Comparison of ENCODE assay signal across 10 mouse cellular contexts in the genomic region with DNA sequence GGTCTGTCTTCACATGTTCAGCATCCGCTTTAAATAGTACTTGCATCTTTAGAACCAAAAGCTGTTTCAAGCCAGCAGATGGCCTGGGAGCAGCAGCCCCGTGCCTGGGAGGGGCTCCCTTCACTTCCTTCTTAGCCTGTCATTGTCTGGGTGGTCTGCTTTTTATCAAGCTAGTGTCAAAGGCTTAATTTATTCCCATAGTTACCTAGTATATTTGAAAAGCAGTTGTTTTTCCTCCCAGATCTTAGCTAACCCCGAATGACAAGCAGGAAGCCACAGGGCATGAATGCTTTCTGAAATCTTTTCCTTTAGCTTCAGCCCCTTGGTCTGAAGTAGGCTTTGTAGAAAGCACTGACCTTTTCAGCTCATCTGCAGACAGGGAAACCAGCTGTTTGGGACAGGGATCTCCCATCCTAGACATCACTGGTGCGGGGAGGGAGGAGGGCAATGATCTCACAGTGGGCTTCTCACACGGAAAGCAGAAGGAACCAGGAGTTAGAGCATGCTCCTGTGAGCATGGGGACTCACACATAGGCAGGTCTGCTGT. TPM values are rescaled to one million over a fixed set of nuclear protein-coding genes. Genes with fewer than 3 reads are reported as not detected.
DNase-seq lines count a peak whose midpoint lies in the region; ATAC-seq lines count a peak whose summit lies in the region.
"Had no signal": no experiment of that assay in that cellular context is flagged by ENCODE, and none has a peak within 500 bp of the region (broad histone marks: within the 10 kb centered on the region; RNA-seq: fewer than 3 reads in every experiment).

No protein-coding gene starts in this region.

- peaks cover 36% of the 10 kb centered on the region for H3K36me3 ChIP-seq in megakaryocyte, embryonic 14.5 days (replicated peaks; ENCODE audit: low read length)
- H3K36me3 ChIP-seq in limb, embryonic 12.5 days, result no peaks in the 10 kb centered on the region
- H3K36me3 ChIP-seq: liver, embryonic 15.5 days had no signal

- peaks cover 46% of the 10 kb centered on the region for H3K4me1 ChIP-seq in megakaryocyte, embryonic 14.5 days
- H3K4me1 ChIP-seq in limb, embryonic 12.5 days (replicated peaks), result peaks cover 6% of the 10 kb centered on the region; the same call in 1 of the 2 replicates
- H3K4me1 ChIP-seq: liver, embryonic 15.5 days had no signal

- H3K9me3 ChIP-seq in megakaryocyte, embryonic 14.5 days, result no peaks in the 10 kb centered on the region
- H3K9me3 ChIP-seq in limb, embryonic 12.5 days, result no peaks in the 10 kb centered on the region
- H3K9me3 ChIP-seq: liver, embryonic 15.5 days had no signal

- no peak overlapping the region for H3K4me2 ChIP-seq in limb, embryonic 12.5 days
- H3K4me2 ChIP-seq: liver, embryonic 15.5 days had no signal

- H3K27ac ChIP-seq in limb, embryonic 12.5 days, result peak overlapping the region; percentile 23; the same call in 1 of the 2 replicates
- H3K27ac ChIP-seq: liver, embryonic 15.5 days had no signal

- WGBS in limb, embryonic 12.5 days, result 10% methylated on average over 5 of the region's 5 CpGs

- H3K4me3 ChIP-seq in megakaryocyte, embryonic 14.5 days (replicated peaks), result peak overlapping the region; percentile 56
- no peak overlapping the region for H3K4me3 ChIP-seq in limb, embryonic 12.5 days (replicated peaks)
- H3K4me3 ChIP-seq: liver, embryonic 15.5 days had no signal

- H3K27me3 ChIP-seq in megakaryocyte, embryonic 14.5 days (replicated peaks), result peaks cover 18% of the 10 kb centered on the region
- H3K27me3 ChIP-seq in limb, embryonic 12.5 days, result peaks cover 7% of the 10 kb centered on the region; the same call in 1 of the 2 replicates

- 0 out of 2 replicates have a peak, but pooled peaks have one; percentile 55 for ATAC-seq in frontal cortex, adult (ENCODE audit: low TSS enrichment)
- no peak for ATAC-seq in megakaryocyte, adult 5-6 weeks (ENCODE audit: poor library complexity, severe bottlenecking)
- no peak for ATAC-seq in limb, embryonic 12.5 days (ENCODE audit: insufficient number of reproducible peaks, insufficient read depth, low FRiP score, low TSS enrichment, low read depth)
- no peak for ATAC-seq in megakaryocyte-erythroid progenitor cell, adult 5-6 weeks (replicated peaks; ENCODE audit: low FRiP score, low TSS enrichment, poor library complexity, severe bottlenecking)

- no peak overlapping the region for H3K9ac ChIP-seq in limb, embryonic 12.5 days (replicated peaks)
- H3K9ac ChIP-seq: liver, embryonic 15.5 days had no signal

- no peak for DNase-seq in frontal cortex, adult 2 months (ENCODE audit: extremely low spot score in 1 of 2, low spot score in 1 of 2)
- DNase-seq in layer of hippocampus, postnatal 14 days (ENCODE audit: low spot score in 2 of 2), result no peak
- DNase-seq in adrenal gland, postnatal 14 days, result no peak

RNA-seq across cellular contexts. Expression of gene Slc18a2, which starts 6.8 kb away (rescaled TPM):
- polyA plus RNA-seq in frontal cortex, adult 2 months (2012; rRNA removed), result 2.8 and 3.1 TPM in 2 replicates
- polyA plus RNA-seq in megakaryocyte, embryonic 14.5 days (2012; ENCODE audit: insufficient read depth, low replicate concordance), result 1.4 TPM in 1 of 2 replicates, not detected in the other
- total RNA-seq in megakaryocyte, adult 5-6 weeks (2015), result 4.8 and 6.4 TPM in 2 replicates
- 2.2 and 2.5 TPM in 2 replicates for total RNA-seq in megakaryocyte, adult 5-6 weeks (2017)
- polyA plus RNA-seq in limb, embryonic 12.5 days (2016; fragmentation: Nextera tagmentation; extraction: Ambion mirVana), result 7.4 and 8.1 TPM in 2 replicates
- 1 to 10 TPM; 4.1 to 4.7 TPM for total RNA-seq in layer of hippocampus, postnatal 14 days (2021)
- 14.8 and 19.7 TPM in 2 replicates for total RNA-seq in megakaryocyte-erythroid progenitor cell, adult 5-6 weeks (2014; fragmentation: Nextera tagmentation)
- total RNA-seq in megakaryocyte-erythroid progenitor cell, adult 5-6 weeks (2017), result 11.3 and 26.0 TPM in 2 replicates
- total RNA-seq in adrenal gland, postnatal 14 days (2021), result 15.6 and 22.0 TPM in 2 replicates

RNA-seq across cellular contexts. Expression of gene Kcnk18, which starts 48.5 kb away (rescaled TPM):
- polyA plus RNA-seq in frontal cortex, adult 2 months (2012; rRNA removed), result not detected in 2 replicates
- polyA plus RNA-seq in megakaryocyte, embryonic 14.5 days (2012; ENCODE audit: insufficient read depth, low replicate concordance), result not detected in 2 replicates
- not detected in 2 replicates for total RNA-seq in megakaryocyte, adult 5-6 weeks (2015)
- not detected in 2 replicates for total RNA-seq in megakaryocyte, adult 5-6 weeks (2017)
- not detected in 2 replicates for polyA plus RNA-seq in limb, embryonic 12.5 days (2016; fragmentation: Nextera tagmentation; extraction: Ambion mirVana)
- not detected for total RNA-seq in layer of hippocampus, postnatal 14 days (2021)
- not detected in 2 replicates for total RNA-seq in megakaryocyte-erythroid progenitor cell, adult 5-6 weeks (2014; fragmentation: Nextera tagmentation)
- not detected in 2 replicates for total RNA-seq in megakaryocyte-erythroid progenitor cell, adult 5-6 weeks (2017)
- not detected in 2 replicates for total RNA-seq in adrenal gland, postnatal 14 days (2021)
- polyA plus RNA-seq: liver, embryonic 15.5 days; neural tube, embryonic 14.5 days had no signal

RNA-seq across cellular contexts. Expression of gene Rps12-ps3, which starts 54.6 kb away (rescaled TPM):
- 53.7 and 89.2 TPM in 2 replicates for polyA plus RNA-seq in frontal cortex, adult 2 months (2012; rRNA removed)
- 5.6 and 40.0 TPM in 2 replicates for polyA plus RNA-seq in megakaryocyte, embryonic 14.5 days (2012; ENCODE audit: insufficient read depth, low replicate concordance)
- 585 and 699 TPM in 2 replicates for total RNA-seq in megakaryocyte, adult 5-6 weeks (2015)
- 550 and 766 TPM in 2 replicates for total RNA-seq in megakaryocyte, adult 5-6 weeks (2017)
- polyA plus RNA-seq in limb, embryonic 12.5 days (2016; fragmentation: Nextera tagmentation; extraction: Ambion mirVana), result 14.6 and 18.4 TPM in 2 replicates
- 100 to 1,000 TPM; 285 to 383 TPM for total RNA-seq in layer of hippocampus, postnatal 14 days (2021)
- total RNA-seq in megakaryocyte-erythroid progenitor cell, adult 5-6 weeks (2014; fragmentation: Nextera tagmentation), result 403 and 406 TPM in 2 replicates
- 963 and 1,109 TPM in 2 replicates for total RNA-seq in megakaryocyte-erythroid progenitor cell, adult 5-6 weeks (2017)
- total RNA-seq in adrenal gland, postnatal 14 days (2021), result 557 and 670 TPM in 2 replicates
